Mouse (Mus musculus): ENCODE data around the gene Sbf2. TPM values are rescaled to one million over a fixed set of nuclear protein-coding genes. Genes with fewer than 3 reads are reported as not detected.

The Sbf2 gene
- polyA plus RNA-seq, 1 experiment from 2014 or later = 13.8 TPM

DNA sequence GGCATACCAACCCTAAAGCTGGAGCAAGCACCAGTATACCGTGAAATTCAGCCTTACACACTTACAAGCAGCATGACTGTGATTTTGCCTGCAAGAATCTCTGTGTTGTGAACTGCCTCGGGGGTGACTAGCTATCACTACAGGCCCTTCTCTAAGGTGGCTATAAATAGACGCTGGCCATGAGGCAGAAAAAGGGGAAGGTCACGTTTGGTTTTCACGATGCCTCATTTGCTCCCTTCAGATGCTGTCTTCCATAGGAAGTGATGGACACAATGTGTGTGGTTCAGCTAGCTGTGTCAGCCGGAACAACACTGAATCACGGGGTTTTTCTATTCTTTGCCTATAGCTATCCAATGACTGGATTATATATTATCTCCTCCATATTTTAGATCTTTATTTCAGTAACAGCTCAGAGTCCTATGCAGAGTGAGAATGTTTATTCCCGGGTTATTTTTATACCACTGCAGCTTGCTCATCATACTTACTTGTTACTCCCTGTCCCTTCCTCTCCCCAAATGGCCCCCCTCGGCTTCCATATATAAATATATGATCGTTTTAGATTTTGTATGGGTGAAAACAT lies 235.3 kb downstream of the Sbf2 start:
- Histone ChIP-seq H3K4me3 (ENCODE audit: low read depth, low read length) (no peak overlapping the region), H3K9ac (ENCODE audit: low read depth, low read length) (no peak overlapping the region), H3K4me1 (replicated peaks; ENCODE audit: control insufficient read depth, insufficient read depth, low read length) (no peaks in the 10 kb centered on the region), H3K27me3 (replicated peaks; ENCODE audit: control insufficient read depth, insufficient read depth, low read length) (no peaks in the 10 kb centered on the region), H3K36me3 (ENCODE audit: control insufficient read depth, insufficient read depth, low read length) (no peaks in the 10 kb centered on the region), H3K9me3 (ENCODE audit: control insufficient read depth, low read length) (no peaks in the 10 kb centered on the region), H3K4me2 (no peak overlapping the region), H3K27ac (ENCODE audit: low read depth, low read length) (no peak overlapping the region)
- no peak for ATAC-seq (replicated peaks; ENCODE audit: low FRiP score)
- WGBS = 55% methylated on average over 10 of the region's 10 CpGs
- DNase-seq (ENCODE audit: low spot score) = no peak

DNA sequence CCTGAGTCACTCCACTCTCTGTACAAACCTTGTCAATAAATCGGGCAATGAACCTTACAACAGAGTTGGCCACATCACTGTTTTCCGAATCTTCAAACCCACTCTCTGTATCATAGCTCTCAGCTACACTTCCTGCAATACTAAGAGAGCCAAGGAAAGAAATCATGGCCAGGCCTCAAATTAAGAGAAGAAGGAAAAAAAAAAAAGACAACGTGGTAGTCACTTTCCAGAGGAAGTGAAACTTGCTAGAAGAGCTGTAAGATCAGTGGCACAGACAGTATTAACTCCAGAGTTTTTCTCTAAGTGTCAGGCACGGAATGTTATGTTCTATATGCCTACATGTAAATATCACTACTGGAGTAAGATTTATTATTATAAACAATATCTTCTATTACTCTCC lies 242.2 kb downstream of the Sbf2 start:
- Histone ChIP-seq H3K4me1 (replicated peaks; ENCODE audit: control insufficient read depth, insufficient read depth, low read length) (no peaks in the 10 kb centered on the region), H3K4me2 (no peak overlapping the region), H3K4me3 (ENCODE audit: low read depth, low read length) (no peak overlapping the region), H3K27me3 (replicated peaks; ENCODE audit: control insufficient read depth, insufficient read depth, low read length) (no peaks in the 10 kb centered on the region), H3K36me3 (ENCODE audit: control insufficient read depth, insufficient read depth, low read length) (peaks cover 5% of the 10 kb centered on the region; the same call in 1 of the 2 replicates), H3K9me3 (ENCODE audit: control insufficient read depth, low read length) (no peaks in the 10 kb centered on the region), H3K9ac (ENCODE audit: low read depth, low read length) (no peak overlapping the region), H3K27ac (ENCODE audit: low read depth, low read length) (no peak overlapping the region)
- 69% methylated on average over 4 of the region's 4 CpGs for WGBS
- DNase-seq (ENCODE audit: low spot score) (no peak), ATAC-seq (replicated peaks; ENCODE audit: low FRiP score) (no peak)

- Histone ChIP-seq H3K4me3 (ENCODE audit: low read depth, low read length) (no peak overlapping the region), H3K9ac (ENCODE audit: low read depth, low read length) (no peak overlapping the region), H3K9me3 (ENCODE audit: control insufficient read depth, low read length) (no peaks in the 10 kb centered on the region), H3K4me2 (no peak overlapping the region), H3K36me3 (ENCODE audit: control insufficient read depth, insufficient read depth, low read length) (no peaks in the 10 kb centered on the region), H3K4me1 (replicated peaks; ENCODE audit: control insufficient read depth, insufficient read depth, low read length) (no peaks in the 10 kb centered on the region), H3K27ac (ENCODE audit: low read depth, low read length) (no peak overlapping the region), H3K27me3 (replicated peaks; ENCODE audit: control insufficient read depth, insufficient read depth, low read length) (no peaks in the 10 kb centered on the region)
- 86% methylated on average over 11 of the region's 11 CpGs for WGBS
- DNase-seq (ENCODE audit: low spot score) (no peak), ATAC-seq (replicated peaks; ENCODE audit: low FRiP score) (no peak)
These were observed 252.7 kb downstream of the Sbf2 start for GRCm38 (mm10) chr7:110362005-110362404.

DNA sequence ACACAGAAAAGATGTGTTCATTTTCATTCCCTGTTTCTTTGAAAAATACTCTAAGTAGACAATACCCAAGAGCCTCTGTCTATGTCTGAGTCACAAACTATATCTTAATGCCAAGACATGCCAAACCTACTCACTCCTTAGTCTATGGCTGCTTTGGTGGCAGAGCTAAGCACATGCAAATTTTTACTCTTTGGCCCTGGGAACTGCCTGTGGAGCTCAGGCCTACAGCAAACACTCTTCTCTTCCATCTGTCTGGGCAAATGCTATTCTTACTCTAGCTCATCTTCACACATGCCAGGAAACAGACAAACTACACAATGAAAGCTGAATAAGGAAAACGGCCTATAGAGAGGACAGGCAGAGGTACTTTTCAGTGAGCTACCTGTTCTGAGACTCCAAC lies 253.2 kb downstream of the Sbf2 start:
- WGBS = 76% methylated on average over 1 of the region's 1 CpGs
- no peak overlapping the region for H3K4me2 ChIP-seq
- no peaks in the 10 kb centered on the region for H3K36me3 ChIP-seq (ENCODE audit: control insufficient read depth, insufficient read depth, low read length)
- DNase-seq (ENCODE audit: low spot score) (no peak), ATAC-seq (replicated peaks; ENCODE audit: low FRiP score) (no peak)
- H3K4me1 ChIP-seq (replicated peaks; ENCODE audit: control insufficient read depth, insufficient read depth, low read length) = no peaks in the 10 kb centered on the region
- no peak overlapping the region for H3K4me3 ChIP-seq (ENCODE audit: low read depth, low read length)
- no peak overlapping the region for H3K9ac ChIP-seq (ENCODE audit: low read depth, low read length)
- no peaks in the 10 kb centered on the region for H3K9me3 ChIP-seq (ENCODE audit: control insufficient read depth, low read length)
- no peaks in the 10 kb centered on the region for H3K27me3 ChIP-seq (replicated peaks; ENCODE audit: control insufficient read depth, insufficient read depth, low read length)
- no peak overlapping the region for H3K27ac ChIP-seq (ENCODE audit: low read depth, low read length)

DNA sequence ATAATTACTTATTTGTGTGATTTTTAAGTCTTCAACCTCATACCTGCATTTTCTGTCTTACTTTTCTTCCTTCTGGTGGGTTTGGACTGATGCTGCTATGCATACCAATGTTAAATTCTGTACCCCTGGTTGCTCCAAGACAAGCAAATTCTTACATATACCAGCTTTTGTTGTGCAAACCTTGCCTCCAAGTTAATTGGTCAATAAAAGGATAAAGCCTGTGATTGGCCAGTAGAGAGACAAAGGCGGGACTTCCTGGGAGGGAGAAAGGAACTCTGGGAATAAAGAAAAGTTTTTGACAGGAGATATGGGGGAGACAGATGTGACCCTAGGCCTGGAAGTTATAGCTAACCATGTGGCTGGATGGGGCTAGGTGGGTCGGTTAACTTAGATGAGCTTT lies 255.3 kb downstream of the Sbf2 start:
- H3K27ac ChIP-seq (ENCODE audit: low read depth, low read length) = no peak overlapping the region
- 92% methylated on average over 2 of the region's 2 CpGs for WGBS
- no peak overlapping the region for H3K4me3 ChIP-seq (ENCODE audit: low read depth, low read length)
- H3K4me1 ChIP-seq (replicated peaks; ENCODE audit: control insufficient read depth, insufficient read depth, low read length) = no peaks in the 10 kb centered on the region
- no peaks in the 10 kb centered on the region for H3K36me3 ChIP-seq (ENCODE audit: control insufficient read depth, insufficient read depth, low read length)
- no peak overlapping the region for H3K4me2 ChIP-seq
- no peak overlapping the region for H3K9ac ChIP-seq (ENCODE audit: low read depth, low read length)
- ATAC-seq (replicated peaks; ENCODE audit: low FRiP score) = no peak
- no peaks in the 10 kb centered on the region for H3K27me3 ChIP-seq (replicated peaks; ENCODE audit: control insufficient read depth, insufficient read depth, low read length)
- H3K9me3 ChIP-seq (ENCODE audit: control insufficient read depth, low read length) = no peaks in the 10 kb centered on the region
- DNase-seq (ENCODE audit: low spot score) = no peak

DNA sequence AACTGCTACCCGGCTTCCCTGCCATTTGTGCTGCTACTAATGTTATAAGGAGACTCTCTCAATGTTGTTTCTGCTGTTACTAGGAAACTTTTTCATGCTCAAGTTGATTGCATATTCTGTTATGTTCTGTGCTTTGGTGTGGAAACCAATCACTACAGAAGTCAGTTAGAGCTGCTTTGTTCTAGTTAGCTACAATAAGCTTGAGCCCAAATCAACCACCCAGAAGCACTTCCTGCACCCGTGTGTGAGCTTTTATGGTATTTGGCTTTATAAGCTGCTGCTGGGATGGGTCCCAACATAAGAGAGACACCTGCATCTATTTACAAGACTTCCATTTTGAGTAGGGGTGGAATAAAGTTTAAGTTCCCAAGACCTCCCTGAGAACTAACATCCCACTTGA lies 260.8 kb downstream of the Sbf2 start:
- Histone ChIP-seq H3K4me2 (no peak overlapping the region), H3K27me3 (replicated peaks; ENCODE audit: control insufficient read depth, insufficient read depth, low read length) (no peaks in the 10 kb centered on the region), H3K9me3 (ENCODE audit: control insufficient read depth, low read length) (no peaks in the 10 kb centered on the region), H3K36me3 (ENCODE audit: control insufficient read depth, insufficient read depth, low read length) (no peaks in the 10 kb centered on the region), H3K4me3 (ENCODE audit: low read depth, low read length) (no peak overlapping the region), H3K9ac (ENCODE audit: low read depth, low read length) (no peak overlapping the region), H3K4me1 (replicated peaks; ENCODE audit: control insufficient read depth, insufficient read depth, low read length) (no peaks in the 10 kb centered on the region), H3K27ac (ENCODE audit: low read depth, low read length) (no peak overlapping the region)
- ATAC-seq (replicated peaks; ENCODE audit: low FRiP score) (no peak), DNase-seq (ENCODE audit: low spot score) (no peak)
- 75% methylated on average over 2 of the region's 2 CpGs for WGBS

DNA sequence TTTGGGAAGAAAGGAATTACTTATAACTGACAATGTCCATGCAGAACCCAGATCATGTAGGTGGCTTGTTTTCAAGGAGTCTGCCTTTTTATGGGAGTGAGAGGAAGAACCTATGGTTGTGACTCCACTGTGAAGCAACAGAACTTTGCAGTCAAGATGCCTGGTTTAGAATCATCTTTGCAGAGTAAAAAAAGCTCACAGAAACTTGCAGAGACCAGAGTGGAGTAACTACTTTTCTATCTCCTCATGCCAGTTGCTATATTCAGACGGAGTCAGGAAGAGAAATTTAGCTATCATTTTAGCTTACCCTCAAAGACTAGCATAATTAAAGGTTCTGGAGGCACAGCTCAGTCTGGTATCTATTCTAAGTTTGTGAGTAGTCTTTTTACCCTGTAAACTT lies 267.5 kb downstream of the Sbf2 start:
- Histone ChIP-seq H3K4me2 (no peak overlapping the region), H3K4me1 (replicated peaks; ENCODE audit: control insufficient read depth, insufficient read depth, low read length) (no peaks in the 10 kb centered on the region), H3K9ac (ENCODE audit: low read depth, low read length) (no peak overlapping the region), H3K27ac (ENCODE audit: low read depth, low read length) (no peak overlapping the region), H3K4me3 (ENCODE audit: low read depth, low read length) (no peak overlapping the region), H3K9me3 (ENCODE audit: control insufficient read depth, low read length) (no peaks in the 10 kb centered on the region), H3K27me3 (replicated peaks; ENCODE audit: control insufficient read depth, insufficient read depth, low read length) (no peaks in the 10 kb centered on the region), H3K36me3 (ENCODE audit: control insufficient read depth, insufficient read depth, low read length) (no peaks in the 10 kb centered on the region)
- ATAC-seq (replicated peaks; ENCODE audit: low FRiP score) (no peak), DNase-seq (ENCODE audit: low spot score) (no peak)
- WGBS = 83% methylated on average over 1 of the region's 1 CpGs

DNA sequence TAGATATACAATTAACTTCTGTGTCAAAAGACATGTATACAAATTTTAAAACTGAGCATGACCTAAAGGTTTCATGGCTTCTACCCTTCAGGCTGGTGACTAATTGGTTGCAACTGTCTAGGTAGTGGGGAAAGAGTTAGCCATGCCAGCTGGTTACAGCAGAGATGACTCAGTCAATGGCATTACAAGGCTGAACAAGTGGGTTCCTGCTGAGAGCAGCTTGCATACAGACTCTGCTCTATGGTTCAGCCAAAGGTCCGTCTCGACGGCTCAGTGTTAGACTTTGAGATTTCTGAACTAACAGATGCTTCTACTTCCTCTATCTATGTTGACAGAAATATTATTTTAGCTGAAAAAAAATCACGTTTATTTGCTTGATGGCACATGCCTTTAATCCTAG lies 277.1 kb downstream of the Sbf2 start:
- DNase-seq (ENCODE audit: low spot score) (no peak), ATAC-seq (replicated peaks; ENCODE audit: low FRiP score) (no peak)
- Histone ChIP-seq H3K27ac (ENCODE audit: low read depth, low read length) (no peak overlapping the region), H3K9me3 (ENCODE audit: control insufficient read depth, low read length) (no peaks in the 10 kb centered on the region), H3K36me3 (ENCODE audit: control insufficient read depth, insufficient read depth, low read length) (no peaks in the 10 kb centered on the region), H3K9ac (ENCODE audit: low read depth, low read length) (no peak overlapping the region), H3K4me1 (replicated peaks; ENCODE audit: control insufficient read depth, insufficient read depth, low read length) (no peaks in the 10 kb centered on the region), H3K27me3 (replicated peaks; ENCODE audit: control insufficient read depth, insufficient read depth, low read length) (no peaks in the 10 kb centered on the region), H3K4me2 (no peak overlapping the region), H3K4me3 (ENCODE audit: low read depth, low read length) (no peak overlapping the region)
- WGBS = 85% methylated on average over 4 of the region's 4 CpGs

DNA sequence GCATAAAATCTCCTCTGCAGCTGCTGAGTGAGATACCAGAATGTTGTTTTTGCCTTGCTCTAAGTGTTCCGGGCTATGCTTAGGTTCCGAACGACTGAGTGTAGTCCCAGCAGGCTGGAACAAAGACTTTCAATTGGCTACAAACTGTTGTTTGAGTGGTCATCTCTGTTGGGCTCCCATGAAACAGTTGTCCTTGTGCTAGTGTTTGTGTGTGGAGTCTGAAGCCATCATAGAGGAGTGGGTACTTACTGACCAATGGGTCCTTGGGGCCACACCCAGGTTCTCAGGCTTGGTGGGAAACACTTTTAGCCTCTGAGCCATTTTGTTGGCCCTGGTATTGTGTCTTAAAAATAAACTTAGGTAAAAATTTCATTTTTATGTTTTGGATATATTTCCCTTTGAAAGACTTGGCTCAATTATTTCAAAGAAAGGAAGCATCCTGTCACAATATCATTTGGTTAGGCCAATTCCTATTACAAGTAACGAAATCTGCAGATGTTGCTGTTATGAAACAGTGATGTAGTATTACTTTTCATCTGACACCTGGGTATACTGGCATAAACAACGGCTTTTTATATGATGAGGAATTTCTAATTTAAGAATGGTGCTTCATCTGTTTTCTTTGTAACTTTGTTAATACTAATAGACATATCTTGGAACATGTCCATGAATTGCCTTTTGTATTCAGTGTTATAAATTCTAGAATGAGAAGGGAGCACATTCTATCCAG lies 289.2 kb downstream of the Sbf2 start:
- H3K4me3 ChIP-seq (ENCODE audit: low read depth, low read length) = no peak overlapping the region
- no peaks in the 10 kb centered on the region for H3K9me3 ChIP-seq (ENCODE audit: control insufficient read depth, low read length)
- no peaks in the 10 kb centered on the region for H3K4me1 ChIP-seq (replicated peaks; ENCODE audit: control insufficient read depth, insufficient read depth, low read length)
- DNase-seq (ENCODE audit: low spot score) (no peak), ATAC-seq (replicated peaks; ENCODE audit: low FRiP score) (no peak)
- no peak overlapping the region for H3K27ac ChIP-seq (ENCODE audit: low read depth, low read length)
- H3K9ac ChIP-seq (ENCODE audit: low read depth, low read length) = no peak overlapping the region
- H3K36me3 ChIP-seq (ENCODE audit: control insufficient read depth, insufficient read depth, low read length) = no peaks in the 10 kb centered on the region; the same call in none of the 2 replicates
- no peaks in the 10 kb centered on the region for H3K27me3 ChIP-seq (replicated peaks; ENCODE audit: control insufficient read depth, insufficient read depth, low read length)
- 88% methylated on average over 5 of the region's 5 CpGs for WGBS
- no peak overlapping the region for H3K4me2 ChIP-seq

Measured in liver, embryonic 11.5 days (tissue).